Mouse (Mus musculus) hindbrain, embryonic 11.5 days (tissue): Measurements from ENCODE around the gene 1700011L22Rik. TPM values are rescaled to one million over a fixed set of nuclear protein-coding genes. Genes with fewer than 3 reads are reported as not detected.

ENCODE experiments used
- ATAC-seq: fragments of 200-750 bp; cut with Nextera tagmentation; 2 replicates; pipeline ENCODE4 v1.8.0; 2017; ENCODE audit warnings: mild to moderate bottlenecking, moderate TSS enrichment, moderate library complexity; ENCODE audit not compliant: low FRiP score
- DNase-seq: peaks from one replicate; pipeline ENCODE4 v3.0.0-alpha.2; 2015; ENCODE audit warnings: low spot score
- H3K27ac ChIP-seq: fragments of 300-500 bp; sonication (generic); 2 replicates; pipeline ENCODE4 v1.5.1; 2014; ENCODE audit warnings: mild to moderate bottlenecking, low read depth, low read length
- H3K27me3 ChIP-seq: fragments of 300-500 bp; sonication (generic); 2 replicates; pipeline ENCODE4 v1.6.1; 2014; ENCODE audit warnings: mild to moderate bottlenecking, low read length, moderate library complexity, mixed read lengths; ENCODE audit not compliant: control insufficient read depth, insufficient read depth
- H3K36me3 ChIP-seq: fragments of 300-500 bp; sonication (generic); 2 replicates; pipeline ENCODE4 v1.6.1; 2014; ENCODE audit warnings: mild to moderate bottlenecking, low read length, moderate library complexity, mixed read lengths; ENCODE audit not compliant: control insufficient read depth, insufficient read depth
- H3K4me1 ChIP-seq: fragments of 300-500 bp; sonication (generic); replicated peaks from 2 replicates; pipeline ENCODE4 v1.6.1; 2014; ENCODE audit warnings: low read length, mixed read lengths; ENCODE audit not compliant: control insufficient read depth, insufficient read depth
- H3K4me2 ChIP-seq: fragments of 300-500 bp; sonication (generic); replicated peaks from 2 replicates; pipeline ENCODE4 v1.6.1; 2014; ENCODE audit warnings: mild to moderate bottlenecking, low read depth, low read length
- H3K4me3 ChIP-seq: fragments of 300-500 bp; sonication (generic); 2 replicates; pipeline ENCODE4 v1.5.1; 2014; ENCODE audit warnings: low read depth, low read length
- H3K9ac ChIP-seq: fragments of 300-500 bp; sonication (generic); 2 replicates; pipeline ENCODE4 v1.6.1; 2014; ENCODE audit warnings: low read depth, low read length
- H3K9me3 ChIP-seq: fragments of 300-500 bp; sonication (generic); 2 replicates; pipeline ENCODE4 v1.6.1; 2016; ENCODE audit warnings: low read length; ENCODE audit not compliant: control insufficient read depth
- WGBS: fragments of 180-500 bp; shearing (Covaris S2); extraction: QIAGEN DNeasy Blood & Tissue Kit; methylation state at CpG from one replicate; pipeline ENCODE4 v1.1.7; 2014; 5-methylcytosine and 5-hydroxymethylcytosine counted together
- polyA plus RNA-seq: library from polyadenylated mRNA; unstranded; fragments of >200 nt; fragmentation: Nextera tagmentation; extraction: Ambion mirVana; gene quantifications from 2 replicates; pipeline ENCODE4 v1.2.1, GENCODE M21; 2014

The 1700011L22Rik gene
- polyA plus RNA-seq, 1 experiment from 2014 or later: not detected

GRCm38 (mm10) chr8:79173606-79174005 lies 74.8 kb downstream of the 1700011L22Rik start:
- H3K4me2 ChIP-seq: no peak overlapping the region
- no peaks in the 10 kb centered on the region for H3K9me3 ChIP-seq
- ATAC-seq (no peak; the same call in 1 of the 2 replicates), DNase-seq (no peak)
- H3K4me3 ChIP-seq: no peak overlapping the region
- no peak overlapping the region for H3K27ac ChIP-seq
- no peaks in the 10 kb centered on the region for H3K36me3 ChIP-seq
- no peaks in the 10 kb centered on the region for H3K4me1 ChIP-seq
- H3K27me3 ChIP-seq: no peaks in the 10 kb centered on the region
- H3K9ac ChIP-seq: no peak overlapping the region
- WGBS: 73% methylated on average over 4 of the region's 4 CpGs

- H3K27ac ChIP-seq: no peak overlapping the region
Observed at GRCm38 (mm10) chr8:79165276-79165675, 83.1 kb downstream of the 1700011L22Rik start.

DNA sequence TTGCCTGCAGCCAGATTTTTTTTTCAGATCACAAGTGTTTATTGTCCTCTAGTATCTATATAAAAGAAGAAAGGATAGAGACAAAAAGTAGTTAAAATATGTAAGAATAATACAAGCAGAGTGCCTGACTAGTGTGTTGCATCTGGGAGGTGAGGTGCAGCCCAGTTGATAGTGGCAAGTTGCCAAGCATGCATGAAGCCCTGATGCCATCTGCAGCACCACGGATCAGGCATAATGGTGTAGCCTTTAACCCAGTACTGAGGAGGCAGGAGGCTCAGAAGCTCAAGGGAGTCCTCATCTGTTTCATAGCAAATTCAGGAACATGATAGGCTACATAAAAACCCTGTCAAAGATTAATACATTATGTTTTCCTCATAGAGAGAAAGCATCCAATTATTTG lies 84.0 kb downstream of the 1700011L22Rik start:
- no peak overlapping the region for H3K27ac ChIP-seq
- no peak overlapping the region for H3K9ac ChIP-seq
- ATAC-seq (no peak), DNase-seq (no peak)
- H3K4me2 ChIP-seq: no peak overlapping the region
- no peaks in the 10 kb centered on the region for H3K27me3 ChIP-seq
- WGBS: 70% methylated on average over 1 of the region's 1 CpGs
- H3K4me3 ChIP-seq: no peak overlapping the region
- 0 out of 2 replicates have a peak, but pooled peaks cover under 1% of the 10 kb centered on the region for H3K36me3 ChIP-seq
- no peaks in the 10 kb centered on the region for H3K9me3 ChIP-seq
- no peaks in the 10 kb centered on the region for H3K4me1 ChIP-seq

More at GRCm38 (mm10) chr8:79165276-79165675, 83.1 kb downstream of the 1700011L22Rik start:
- H3K4me1 ChIP-seq: no peaks in the 10 kb centered on the region
- H3K9ac ChIP-seq: no peak overlapping the region
- ATAC-seq: no peak
- no peaks in the 10 kb centered on the region for H3K9me3 ChIP-seq
- no peak overlapping the region for H3K4me2 ChIP-seq
- no peaks in the 10 kb centered on the region for H3K27me3 ChIP-seq
- H3K36me3 ChIP-seq: no peaks in the 10 kb centered on the region
- DNase-seq: no peak
- no peak overlapping the region for H3K4me3 ChIP-seq
- WGBS: 90% methylated on average over 3 of the region's 3 CpGs

DNA sequence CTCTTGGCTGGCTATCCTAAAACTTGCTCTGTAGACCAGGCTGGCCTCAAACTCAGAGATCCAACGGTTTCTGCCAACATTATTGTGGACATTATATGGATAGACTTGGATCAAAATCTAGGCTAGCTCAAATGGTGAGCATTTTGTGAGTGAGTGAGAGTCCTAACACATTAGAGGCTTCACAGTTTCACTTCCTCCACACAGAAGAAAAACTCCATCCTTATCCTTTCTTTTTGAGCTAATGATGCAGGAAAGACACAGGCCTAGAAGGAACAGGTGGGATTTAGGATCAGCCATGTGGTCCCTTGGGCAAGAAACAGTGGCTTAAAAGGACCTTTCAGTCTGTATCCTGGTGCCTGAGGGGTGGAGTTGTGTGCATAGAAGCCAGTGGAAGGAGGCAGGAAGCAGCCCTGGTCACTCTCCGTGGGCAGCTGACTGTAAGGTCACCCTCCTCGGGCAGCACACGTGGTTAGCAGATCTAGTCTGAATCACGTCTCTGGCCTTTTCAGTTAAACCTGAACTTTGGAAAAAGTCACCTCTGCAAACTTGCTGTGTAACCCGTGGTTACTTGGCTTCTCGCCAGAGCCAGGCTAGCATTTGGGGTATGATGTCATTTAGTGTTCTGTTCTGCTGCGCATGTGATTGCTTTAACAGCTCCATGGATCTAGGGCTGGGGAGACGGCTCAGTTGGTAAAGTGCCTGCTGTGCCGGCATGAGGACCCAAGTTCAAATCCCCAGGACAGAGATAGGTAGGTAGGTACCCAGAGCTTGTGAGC lies 85.6 kb downstream of the 1700011L22Rik start:
- Histone ChIP-seq H3K4me3 (no peak overlapping the region), H3K4me1 (no peaks in the 10 kb centered on the region), H3K27me3 (no peaks in the 10 kb centered on the region), H3K4me2 (no peak overlapping the region), H3K9ac (no peak overlapping the region), H3K36me3 (0 out of 2 replicates have a peak, but pooled peaks cover 2% of the 10 kb centered on the region), H3K9me3 (no peaks in the 10 kb centered on the region), H3K27ac (no peak overlapping the region)
- WGBS: 76% methylated on average over 10 of the region's 10 CpGs
- DNase-seq (peak; percentile 32), ATAC-seq (no peak)

GRCm38 (mm10) chr8:79161172-79161778 lies 87.1 kb downstream of the 1700011L22Rik start:
- ATAC-seq (no peak), DNase-seq (no peak)
- H3K9ac ChIP-seq: no peak overlapping the region
- H3K4me1 ChIP-seq: no peaks in the 10 kb centered on the region
- no peak overlapping the region for H3K4me2 ChIP-seq
- 91% methylated on average over 4 of the region's 4 CpGs for whole genome bisulfite sequencing
- H3K27me3 ChIP-seq: no peaks in the 10 kb centered on the region
- no peaks in the 10 kb centered on the region for H3K9me3 ChIP-seq
- H3K4me3 ChIP-seq: no peak overlapping the region
- H3K27ac ChIP-seq: no peak overlapping the region
- H3K36me3 ChIP-seq: 0 out of 2 replicates have a peak, but pooled peaks cover 2% of the 10 kb centered on the region

Other genes with a start within 250 kb of the 1700011L22Rik start
- 11.5 and 12.7 TPM in 2 replicates for gene Zfp827, start 220.1 kb downstream of the 1700011L22Rik start, polyA plus RNA-seq
- gene Mmaa, start 46.4 kb upstream of the 1700011L22Rik start, polyA plus RNA-seq: 12.2 and 12.5 TPM in 2 replicates
- 62.6 and 73.4 TPM in 2 replicates for gene Smad1, start 150.9 kb upstream of the 1700011L22Rik start, polyA plus RNA-seq